Mouse (Mus musculus): Measurements from ENCODE around the gene Eef1akmt2. TPM values are rescaled to one million over a fixed set of nuclear protein-coding genes. Genes with fewer than 3 reads are reported as not detected.
A peak's percentile ranks its signal among the peaks of the same experiment; 100 is the strongest.

Eef1akmt2 gene
- total and polyA plus RNA-seq, 3 experiments: 31.4 to 87.2 (median 35.9) TPM

GRCm38 (mm10) chr7:132812619-132813415 is 39.7 kb downstream of the Eef1akmt2 start (continued):
- TF ChIP-seq ETS1 (conservative IDR thresholded peaks at IDR 0.05; ENCODE audit: low read depth, low read length): no peak
- 0 out of 2 replicates have a peak, but pooled peaks have one; percentile 17 for TF ChIP-seq MYC (IDR thresholded peaks at IDR 0.05; ENCODE audit: low read depth, low read length)
- TF ChIP-seq MAX (IDR thresholded peaks at IDR 0.05; ENCODE audit: low read length): peak; percentile 80
- no peak for TF ChIP-seq NELFE (IDR thresholded peaks at IDR 0.05; ENCODE audit: low read depth, low read length)
- 0 out of 2 replicates have a peak, but pooled peaks have one; percentile 19 for TF ChIP-seq MEF2A (IDR thresholded peaks at IDR 0.05; ENCODE audit: borderline replicate concordance, low read depth, low read length)
- TF ChIP-seq USF1 (IDR thresholded peaks at IDR 0.05; ENCODE audit: low read depth, low read length): no peak
- no peak for TF ChIP-seq GABPA (IDR thresholded peaks at IDR 0.05; ENCODE audit: insufficient replicate concordance, low read depth, low read length)
- no peak for TF ChIP-seq KAT2A (IDR thresholded peaks at IDR 0.05; ENCODE audit: insufficient replicate concordance, low read length)
- TF ChIP-seq MXI1 (IDR thresholded peaks at IDR 0.05; ENCODE audit: low read depth, low read length): peak; percentile 70
- TF ChIP-seq TCF12 (IDR thresholded peaks at IDR 0.05; ENCODE audit: low read depth, low read length): peak; percentile 43; the same call in 1 of the 2 replicates
- TF ChIP-seq ZMIZ1 (IDR thresholded peaks at IDR 0.05; ENCODE audit: low read depth, low read length): no peak
- TF ChIP-seq POLR2AphosphoS2 (IDR thresholded peaks at IDR 0.05; ENCODE audit: low read depth, low read length): no peak
- no peak for TF ChIP-seq JUN (IDR thresholded peaks at IDR 0.05; ENCODE audit: insufficient read depth, low read depth, low read length)
- peak; percentile 44; the same call in 1 of the 2 replicates for TF ChIP-seq BHLHE40 (IDR thresholded peaks at IDR 0.05; ENCODE audit: low read depth, low read length)
- no peak for TF ChIP-seq USF2 (conservative IDR thresholded peaks at IDR 0.05; ENCODE audit: low read depth, low read length)
- no peak for TF ChIP-seq MAZ (IDR thresholded peaks at IDR 0.05; ENCODE audit: low read depth, low read length)
- 0 out of 2 replicates have a peak, but pooled peaks have one; percentile 48 for TF ChIP-seq RCOR1 (conservative IDR thresholded peaks at IDR 0.05; ENCODE audit: low read depth, low read length)
- peak; percentile 44; the same call in 1 of the 2 replicates for TF ChIP-seq ELF1 (IDR thresholded peaks at IDR 0.05; ENCODE audit: low read depth, low read length)
- TF ChIP-seq POLR2A (IDR thresholded peaks at IDR 0.05; ENCODE audit: low read depth, low read length): no peak

- peak overlapping the region; percentile 65 to 82 (median 81) for H3K4me3 ChIP-seq (replicated peaks in 1 of 3; ENCODE audit: low read depth in 2 of 3, low read length in 2 of 3, poor library complexity in 1 of 3)
- H3K79me2 ChIP-seq (replicated peaks; ENCODE audit: control insufficient read depth, extremely low read depth, insufficient read depth, poor library complexity, severe bottlenecking): peaks cover 54% of the 10 kb centered on the region
- no peaks in the 10 kb centered on the region for H3K27me3 ChIP-seq (replicated peaks)
- H3K9ac ChIP-seq (ENCODE audit: insufficient read depth, low read depth): peak overlapping the region; percentile 82
- H3K36me3 ChIP-seq (replicated peaks in 1 of 2; ENCODE audit: control insufficient read depth in 1 of 2, insufficient read depth in 1 of 2, low read length in 1 of 2): peaks cover 2 to 3% of the 10 kb centered on the region in 2 experiments
- H3K9me3 ChIP-seq (replicated peaks; ENCODE audit: low read length): no peaks in the 10 kb centered on the region
- DNase-seq (ENCODE audit: extremely low read depth): peak; percentile 75
- dilution Hi-C loops (cut with MboI; ENCODE audit: extremely low pct_ligation_motif_present, extremely low pct_unique_long_range_greater_than_20kb, low sequenced_read_pairs) (no loop called here), in situ Hi-C loops (cut with MboI; ENCODE audit: low pct_ligation_motif_present, low pct_unique_long_range_greater_than_20kb, low sequenced_read_pairs) (no loop called here)
- peaks cover 10 to 71% of the 10 kb centered on the region in 2 experiments for H3K4me1 ChIP-seq (ENCODE audit: control insufficient read depth in 1 of 2, insufficient read depth in 2 of 2)
- H3K27ac ChIP-seq (ENCODE audit: insufficient read depth, low read depth): peak overlapping the region; percentile 71
- H3K4me2 ChIP-seq (ENCODE audit: insufficient read depth, low read depth, poor library complexity, severe bottlenecking): peak overlapping the region; percentile 96
- TF ChIP-seq USF1 (IDR thresholded peaks at IDR 0.05; ENCODE audit: low read depth, low read length) (no peak), CHD1 (IDR thresholded peaks at IDR 0.05; ENCODE audit: low read depth, low read length) (peak; percentile 96), KAT2A (IDR thresholded peaks at IDR 0.05; ENCODE audit: insufficient replicate concordance, low read length) (0 out of 2 replicates have a peak, but pooled peaks have one; percentile 23), NELFE (IDR thresholded peaks at IDR 0.05; ENCODE audit: low read depth, low read length) (peak; percentile 40; the same call in 1 of the 2 replicates), HCFC1 (IDR thresholded peaks at IDR 0.05; ENCODE audit: low read depth, low read length) (peak; percentile 27; the same call in 1 of the 2 replicates), MXI1 (IDR thresholded peaks at IDR 0.05; ENCODE audit: low read depth, low read length) (peak; percentile 71), ZMIZ1 (IDR thresholded peaks at IDR 0.05; ENCODE audit: low read depth, low read length) (0 out of 2 replicates have a peak, but pooled peaks have one; percentile 29), GABPA (IDR thresholded peaks at IDR 0.05; ENCODE audit: insufficient replicate concordance, low read depth, low read length) (no peak), POLR2A (IDR thresholded peaks at IDR 0.05; ENCODE audit: low read depth, low read length) (no peak; the same call in 1 of the 2 replicates), JUN (IDR thresholded peaks at IDR 0.05; ENCODE audit: insufficient read depth, low read depth, low read length) (no peak), ELF1 (IDR thresholded peaks at IDR 0.05; ENCODE audit: low read depth, low read length) (no peak), RAD21 (IDR thresholded peaks at IDR 0.05; ENCODE audit: low read depth, low read length) (no peak; the same call in 1 of the 2 replicates), BHLHE40 (IDR thresholded peaks at IDR 0.05; ENCODE audit: low read depth, low read length) (peak; percentile 99), NRF1 (IDR thresholded peaks at IDR 0.05; ENCODE audit: low read depth, low read length) (peak; percentile 77), SIN3A (IDR thresholded peaks at IDR 0.05; ENCODE audit: low read length) (peak; percentile 83), MYC (IDR thresholded peaks at IDR 0.05; ENCODE audit: low read depth, low read length) (peak; percentile 67; the same call in 1 of the 2 replicates), ZNF384 (IDR thresholded peaks at IDR 0.05; ENCODE audit: low read depth, low read length) (0 out of 2 replicates have a peak, but pooled peaks have one; percentile 8), SMC3 (IDR thresholded peaks at IDR 0.05; ENCODE audit: low read depth, low read length) (peak; percentile 15), E2F4 (IDR thresholded peaks at IDR 0.05; ENCODE audit: insufficient replicate concordance, low read depth, low read length) (no peak), UBTF (IDR thresholded peaks at IDR 0.05; ENCODE audit: low read depth, low read length) (no peak), USF2 (conservative IDR thresholded peaks at IDR 0.05; ENCODE audit: low read depth, low read length) (no peak), MEF2A (IDR thresholded peaks at IDR 0.05; ENCODE audit: borderline replicate concordance, low read depth, low read length) (peak; percentile 50; the same call in 1 of the 2 replicates)
Measured at GRCm38 (mm10) chr7:132811716-132812618, 40.5 kb downstream of the Eef1akmt2 start.
